Mouse (Mus musculus): Measurements from ENCODE around the gene Fshr.

GRCm38 (mm10) chr17:89202181-89202580 is 1.7 kb upstream of the Fshr start:
- TF ChIP-seq CTCF (IDR thresholded peaks at IDR 0.05; ENCODE audit: low read depth, low read length): no peak
- no peak for TF ChIP-seq POLR2A (IDR thresholded peaks at IDR 0.05; ENCODE audit: insufficient read depth, low read length)

All from ES-Bruce4 (cell line).